Mouse (Mus musculus) T-helper 17 cell (primary cell): ENCODE data around the gene Ctc1.
"Not testable (repeated sequence)": the region's sequence is repeated elsewhere in the genome, so short reads cannot be mapped to it uniquely, and the experiment has no call there.

Experiments
- in situ Hi-C, 2 experiments: fragments of 300-600 bp; cut with MboI, MseI; formaldehyde crosslinking; loops; 1 replicate in 1 of 2; 2 replicates in 1 of 2; pipeline ENCODE4 v1.15.1; 2025; ENCODE audit warnings: high pct_unique_total_duplicates in 2 of 2

Ctc1 gene

GRCm38 (mm10) chr11:69015644-69016441, at the start of gene Ctc1:
Ctc1 (plus strand) TSS chr11:69015911.
- in situ Hi-C loops, result no loop called here

GRCm38 (mm10) chr11:68966554-68966953, 49.2 kb upstream of the Ctc1 start:
- in situ Hi-C loops, result loop anchor here in 1 of 2 experiments (5.0 kb wide), 1 partner anchor 71 kb away; no protein-coding TSS in a partner anchor

GRCm38 (mm10) chr11:68967337-68968282, 48.1 kb upstream of the Ctc1 start, which contains the start of gene Slc25a35:
Slc25a35 (plus strand) TSS chr11:68968131.
- in situ Hi-C loops, result loop anchor here in 1 of 2 experiments (5.0 kb wide), 1 partner anchor 70 kb away; no protein-coding TSS in a partner anchor

GRCm38 (mm10) chr11:68968752-68969151, 47.0 kb upstream of the Ctc1 start:
- in situ Hi-C loops, result loop anchor here in 1 of 2 experiments (5.0 kb wide), 1 partner anchor 69 kb away; no protein-coding TSS in a partner anchor

DNA sequence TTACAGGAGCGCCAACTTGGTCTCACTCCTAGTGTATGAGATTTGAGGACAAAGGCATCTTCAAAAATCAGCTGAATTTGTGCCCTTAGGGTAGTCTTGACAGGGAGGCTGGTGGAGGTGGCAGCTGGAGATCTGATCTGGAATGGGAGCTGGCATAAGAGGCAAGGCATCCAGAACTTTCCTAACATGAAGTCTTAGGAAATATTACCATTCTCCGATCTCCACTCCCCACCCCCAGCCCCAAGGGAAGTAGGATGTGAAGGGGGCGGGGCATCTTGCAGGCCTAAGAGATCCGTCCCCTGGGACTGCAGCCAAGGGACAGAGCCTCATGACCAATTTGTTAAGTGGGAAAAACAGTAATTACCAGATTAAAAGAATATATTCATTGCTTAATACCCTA, 45.5 kb upstream of the Ctc1 start:
- in situ Hi-C loops, result loop anchor here (5.0 to 10.0 kb wide), 2 partner anchors 63 to 1845 kb away; partner anchors contain the start of gene Scimp (in 1 of the 2)

DNA sequence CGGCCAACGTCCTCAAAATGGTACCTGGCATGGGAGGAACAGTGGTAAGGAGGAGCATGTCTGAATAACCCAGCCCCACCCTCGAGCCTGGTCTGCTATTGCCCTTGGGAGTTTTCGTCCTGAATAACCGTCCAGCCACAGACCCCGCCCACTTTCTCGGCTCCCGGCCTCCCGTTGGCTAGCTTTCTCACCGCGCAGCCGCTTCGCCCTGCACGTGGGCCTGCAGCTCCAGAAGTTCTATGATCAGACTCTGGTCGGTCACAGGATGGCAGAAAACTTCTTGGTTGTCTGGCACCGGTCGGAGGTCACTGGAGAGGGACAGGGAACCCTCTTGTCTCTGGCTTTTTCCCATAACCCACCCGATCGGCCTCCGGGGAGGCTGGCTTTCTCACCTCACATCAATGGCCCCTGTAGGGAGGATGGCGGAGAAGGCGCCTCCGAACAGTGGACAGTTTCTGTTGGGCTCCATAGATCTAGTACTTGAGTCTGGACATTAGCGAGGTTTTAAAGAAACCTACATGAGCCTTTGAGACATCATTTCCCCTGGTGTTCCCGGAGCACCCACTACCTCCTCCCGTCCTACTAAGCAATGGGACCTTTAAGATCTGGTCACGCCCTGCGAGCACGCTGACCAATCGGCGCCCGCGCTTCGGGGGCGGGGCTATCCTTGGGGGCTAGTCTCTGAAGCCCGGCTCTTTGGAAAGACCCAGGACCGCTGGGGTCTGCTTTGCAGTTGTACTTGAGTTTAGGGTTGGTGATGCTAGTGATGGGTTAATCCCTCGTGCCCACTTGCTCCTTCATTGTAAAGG, 42.3 kb upstream of the Ctc1 start:
- in situ Hi-C loops, result loop anchor here (5.0 to 10.0 kb wide), 2 partner anchors 66 to 1841 kb away; partner anchors contain the start of gene Scimp (in 1 of the 2)

DNA sequence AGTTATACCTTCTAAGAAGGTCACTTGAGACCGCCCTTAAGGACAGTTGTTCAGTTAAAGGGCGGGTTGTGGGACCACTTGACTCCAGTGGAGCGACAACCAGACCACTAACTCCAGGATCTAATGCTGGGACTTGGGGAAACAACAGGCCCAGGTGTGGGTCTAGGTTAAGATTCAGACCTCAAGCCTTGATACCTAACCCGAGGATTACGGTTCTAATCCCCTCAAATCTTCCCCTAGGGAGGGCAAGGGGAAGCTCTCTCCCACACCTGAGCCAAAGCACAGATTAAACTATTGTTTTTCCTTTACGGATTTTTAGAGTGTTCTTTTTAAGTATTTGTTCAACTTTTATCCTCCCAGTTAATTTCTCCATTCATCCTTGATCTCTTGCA, 41.7 kb upstream of the Ctc1 start:
- in situ Hi-C loops, result loop anchor here (5.0 to 10.0 kb wide), 2 partner anchors 67 to 1841 kb away; partner anchors contain the start of gene Scimp (in 1 of the 2)

GRCm38 (mm10) chr11:68975085-68975484, 40.6 kb upstream of the Ctc1 start, which contains the start of gene Rangrf:
Rangrf (minus strand) TSS chr11:68975185.
- in situ Hi-C loops, result loop anchor here in 1 of 2 experiments (10.0 kb wide), 1 partner anchor 1840 kb away; the partner anchor contains the start of gene Scimp

DNA sequence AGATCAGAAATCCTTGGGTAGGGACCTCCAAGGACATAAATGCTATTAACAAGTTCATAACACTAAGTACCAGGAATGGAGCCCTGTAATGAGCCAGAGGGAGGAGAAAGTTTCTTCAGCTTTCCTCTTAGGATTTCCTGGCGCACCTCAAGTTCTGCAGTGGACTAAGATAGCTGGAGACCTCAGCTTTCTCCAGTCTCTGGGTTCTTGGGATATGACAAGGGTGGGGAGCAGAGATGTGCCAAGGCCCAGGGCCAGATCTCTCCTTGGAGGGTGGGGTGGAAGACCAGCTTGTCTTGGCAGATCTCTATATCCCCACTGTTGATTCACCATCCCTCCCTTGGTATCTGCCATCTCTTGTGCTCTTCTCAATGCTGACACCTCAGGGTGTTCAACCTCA, 40.1 kb upstream of the Ctc1 start:
- in situ Hi-C loops, result loop anchor here in 1 of 2 experiments (10.0 kb wide), 1 partner anchor 1839 kb away; the partner anchor contains the start of gene Scimp

- in situ Hi-C loops, result loop anchor here in 1 of 2 experiments (10.0 kb wide), 1 partner anchor 1835 kb away; the partner anchor contains the start of gene Scimp
These were observed 36.4 kb upstream of the Ctc1 start for GRCm38 (mm10) chr11:68979320-68979733.

DNA sequence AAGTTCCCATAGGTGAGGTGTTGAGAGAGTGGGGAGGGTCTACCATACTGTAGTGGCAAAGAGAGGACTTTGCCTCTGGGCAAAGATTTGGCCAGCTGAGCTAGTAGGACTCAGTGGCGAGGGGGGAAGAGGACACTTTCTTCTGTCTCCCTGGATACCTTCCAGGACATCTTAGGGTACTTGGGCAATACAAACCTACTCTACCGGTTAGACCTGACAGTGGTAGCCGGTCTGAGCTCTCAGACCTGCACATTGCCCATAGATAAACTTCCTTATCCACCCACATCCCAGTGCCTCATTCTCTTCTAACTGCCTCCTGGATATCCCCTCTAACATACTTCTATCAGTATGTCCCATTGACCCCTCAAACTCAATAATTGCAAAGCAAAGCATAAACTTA, 34.8 kb upstream of the Ctc1 start:
- in situ Hi-C loops, result no loop called here

DNA sequence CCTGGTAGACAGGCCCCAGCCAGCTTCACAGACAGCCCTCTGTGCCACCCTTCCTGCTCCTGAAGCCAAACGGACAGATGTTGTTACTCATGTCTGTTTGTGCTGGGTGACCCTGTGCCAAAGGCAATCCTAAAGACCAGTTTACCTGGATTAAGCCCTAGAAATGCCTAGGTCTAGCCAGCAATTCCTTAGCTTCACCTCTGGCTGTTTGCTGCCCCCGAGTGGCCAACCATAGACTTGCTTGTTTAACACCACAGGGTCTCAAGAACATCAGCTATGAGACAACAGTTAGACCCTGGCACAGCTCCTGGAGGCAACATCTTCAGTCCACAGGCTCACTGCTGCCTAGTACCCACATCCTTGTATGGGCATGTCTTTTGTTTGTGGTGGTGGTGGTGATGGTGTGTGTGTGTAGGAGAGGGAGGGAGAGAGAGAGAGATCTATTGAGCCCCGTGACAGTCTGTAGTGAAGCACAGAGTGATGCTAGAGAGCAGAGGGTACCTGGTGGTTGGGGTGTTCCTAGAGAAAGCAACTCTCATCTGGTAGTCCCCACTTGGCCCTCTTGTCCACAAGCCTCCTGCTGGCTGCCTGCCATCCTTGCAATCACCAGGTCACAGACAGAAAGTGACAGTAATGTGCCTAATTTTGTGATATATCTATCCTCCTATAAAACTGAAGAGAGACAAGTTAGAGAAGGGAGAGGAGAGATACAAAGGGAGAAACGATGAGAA, 32.9 kb upstream of the Ctc1 start:
- in situ Hi-C loops, result no loop called here

GRCm38 (mm10) chr11:68987365-68987882, 28.3 kb upstream of the Ctc1 start:
- in situ Hi-C loops, result no loop called here

DNA sequence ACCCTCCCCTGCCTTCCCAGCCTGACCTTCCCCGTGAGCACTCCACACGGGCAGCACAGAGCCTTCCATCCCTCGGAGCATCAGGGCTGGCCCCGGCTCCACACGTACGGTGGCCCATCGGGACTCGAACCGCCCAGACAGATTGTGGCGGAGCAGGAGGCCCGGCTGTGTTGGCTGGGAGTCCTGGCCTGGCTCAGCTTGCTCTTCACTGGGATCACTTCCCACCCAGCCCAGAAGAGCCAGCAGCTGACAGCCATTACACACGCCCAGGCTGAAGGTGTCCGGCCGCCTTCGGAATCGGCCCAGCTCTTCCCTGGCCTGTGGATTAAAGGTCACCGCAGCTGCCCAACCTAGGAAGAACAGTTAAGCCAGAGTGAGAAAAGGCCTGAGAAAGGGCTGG, 27.4 kb upstream of the Ctc1 start:
- in situ Hi-C loops, result no loop called here

DNA sequence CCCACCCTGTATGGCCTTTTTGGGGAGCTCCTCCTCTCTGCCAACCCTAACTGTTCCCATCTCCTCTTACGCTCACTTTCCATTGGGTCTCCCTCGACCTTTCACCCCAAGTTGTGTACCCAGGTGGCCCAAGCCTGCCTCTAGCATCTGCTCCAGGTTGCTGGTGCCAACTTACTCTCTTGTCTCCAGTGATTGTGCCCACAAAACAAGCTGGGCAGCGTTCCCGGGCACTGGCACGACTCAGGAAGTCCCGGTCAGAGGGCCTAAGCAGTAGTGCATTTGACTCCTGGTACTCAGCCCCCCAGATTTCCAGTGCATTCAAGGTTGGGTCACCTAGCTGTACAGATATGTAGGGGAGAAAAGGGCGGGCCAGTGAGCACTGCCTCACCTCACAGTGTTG, 22.6 kb upstream of the Ctc1 start:
- in situ Hi-C loops, result no loop called here

DNA sequence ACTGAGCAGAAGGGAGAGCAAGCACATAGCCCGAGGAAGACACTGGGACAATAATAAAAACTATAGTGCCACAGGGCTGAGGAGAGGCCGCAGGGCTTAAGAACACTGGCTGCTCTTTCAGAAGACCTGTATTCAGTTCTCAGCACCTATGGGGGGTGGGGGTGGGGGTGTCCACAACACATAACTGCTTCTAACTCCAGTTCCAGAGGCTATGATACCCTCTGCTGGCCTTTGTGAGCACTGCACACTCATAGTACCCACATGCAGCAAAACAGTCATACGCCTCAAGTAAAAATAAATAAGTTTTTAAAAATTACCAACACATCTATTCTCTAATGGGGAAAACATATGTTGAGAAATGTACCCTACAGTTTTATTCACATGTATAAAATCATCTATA, 21.3 kb upstream of the Ctc1 start:
- in situ Hi-C loops, result no loop called here

DNA sequence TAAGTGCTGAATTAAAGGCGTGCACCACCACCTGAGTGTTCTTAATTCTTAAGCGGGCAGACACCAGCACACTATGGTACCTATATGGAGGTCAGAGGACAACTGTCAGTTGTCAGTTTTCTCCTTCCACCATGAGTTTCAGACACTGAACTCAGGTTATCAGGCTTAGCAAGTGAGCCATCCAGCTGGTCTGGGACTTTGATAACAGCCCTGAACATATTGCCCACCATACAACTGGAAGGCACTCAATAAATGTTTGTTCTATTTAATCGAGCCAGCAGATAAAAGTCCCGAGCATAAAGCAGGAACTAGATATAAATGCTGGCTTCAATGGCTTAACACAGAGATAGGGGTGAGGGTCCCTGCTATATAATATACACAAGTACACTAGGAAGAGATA, 18.6 kb upstream of the Ctc1 start:
- in situ Hi-C loops, result no loop called here

GRCm38 (mm10) chr11:69002782-69003181, 12.9 kb upstream of the Ctc1 start:
- in situ Hi-C loops, result not testable (repeated sequence)

DNA sequence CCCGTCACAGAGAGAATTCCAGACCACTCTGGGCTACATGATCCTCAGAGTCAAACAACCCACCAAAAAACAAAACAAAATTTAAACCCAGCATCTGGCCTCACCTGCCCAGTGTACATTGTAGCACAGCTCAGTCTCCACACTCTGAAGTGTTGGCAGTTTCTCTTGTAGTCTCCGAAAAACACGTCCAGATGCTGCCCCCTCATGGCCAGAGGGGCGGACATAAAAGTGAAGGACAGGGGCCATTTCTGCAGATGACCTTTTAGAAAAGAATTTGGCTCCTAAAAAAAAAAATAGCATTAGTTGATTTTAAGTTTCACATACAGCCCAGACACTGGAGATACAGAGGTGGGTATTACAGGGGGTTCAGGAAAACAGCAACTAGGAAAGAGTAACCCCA, 12.1 kb upstream of the Ctc1 start:
- in situ Hi-C loops, result no loop called here

- in situ Hi-C loops, result no loop called here
These were observed 10.5 kb upstream of the Ctc1 start for GRCm38 (mm10) chr11:69005193-69005592.
